Mouse (Mus musculus) C2C12 (cell line): Measurements from ENCODE around the gene Etv6. TPM values are rescaled to one million over a fixed set of nuclear protein-coding genes. Genes with fewer than 3 reads are reported as not detected.

Source experiments
- H3K27me3 ChIP-seq: one replicate; pipeline ENCODE4 v1.6.1; 2011; ENCODE audit not compliant: control insufficient read depth, insufficient read depth, insufficient read length
- H3K36me3 ChIP-seq: one replicate; pipeline ENCODE4 v1.6.1; 2011; ENCODE audit not compliant: control insufficient read depth, insufficient read depth
- H3K4me3 ChIP-seq: one replicate; pipeline ENCODE4 v1.5.1; 2011; ENCODE audit warnings: mild to moderate bottlenecking, control low read depth; ENCODE audit not compliant: poor library complexity, insufficient read depth, severe bottlenecking
- H3K79me2 ChIP-seq: one replicate; pipeline ENCODE4 v1.6.1; 2011; ENCODE audit not compliant: control insufficient read depth, insufficient read depth
- H3K79me3 ChIP-seq: one replicate; pipeline ENCODE4 v1.6.1; 2011; ENCODE audit warnings: low read depth, control low read depth
- H3ac ChIP-seq: one replicate; pipeline ENCODE3; 2011; ENCODE audit warnings: low read depth; ENCODE audit not compliant: control insufficient read depth, insufficient read length
- CEBPB ChIP-seq: IDR thresholded peaks from one replicate; pipeline ENCODE4 v1.6.1; 2011; ENCODE audit warnings: low read depth, mild to moderate bottlenecking, control low read depth, moderate library complexity
- CTCF ChIP-seq: IDR thresholded peaks from one replicate; pipeline ENCODE4 v1.5.1; 2011; ENCODE audit not compliant: control insufficient read depth, insufficient read depth, insufficient read length
- FOSL1 ChIP-seq: IDR thresholded peaks from one replicate; pipeline ENCODE4 v1.8.0; 2011; ENCODE audit warnings: mild to moderate bottlenecking, low read length; ENCODE audit not compliant: poor library complexity, insufficient read depth, severe bottlenecking
- MAX ChIP-seq: IDR thresholded peaks from one replicate; pipeline ENCODE4 v1.6.1; 2011; ENCODE audit warnings: mild to moderate bottlenecking, control low read depth
- MYOD1 ChIP-seq: IDR thresholded peaks from one replicate; pipeline ENCODE4 v1.6.1; 2011; ENCODE audit warnings: low read depth; ENCODE audit not compliant: control insufficient read depth, insufficient read length
- MYOG ChIP-seq: IDR thresholded peaks from one replicate; pipeline ENCODE4 v1.6.1; 2011; ENCODE audit not compliant: control insufficient read depth, insufficient read length; ENCODE audit errors: extremely low read depth
- USF1 ChIP-seq: IDR thresholded peaks from one replicate; pipeline ENCODE4 v1.6.1; 2011; ENCODE audit warnings: low read depth, mild to moderate bottlenecking, control low read depth, moderate library complexity
- polyA plus RNA-seq: library from polyadenylated mRNA; unstranded; fragments of >200 nt; fragmentation: generic; extraction: Trizol; gene quantifications from one replicate; pipeline ENCODE4 v1.2.1, GENCODE M21; 2012; ENCODE audit warnings: missing spikeins

Gene Etv6
- polyA plus RNA-seq, 1 experiment, result 8.5 TPM

GRCm38 (mm10) chr6:134079112-134079511 lies 43.6 kb downstream of the Etv6 start:
- Histone ChIP-seq H3K36me3 (peaks cover 24% of the 10 kb centered on the region), H3K27me3 (no peaks in the 10 kb centered on the region), H3ac (no peak overlapping the region), H3K4me3 (no peak overlapping the region), H3K79me2 (peaks cover 80% of the 10 kb centered on the region), H3K79me3 (peaks cover 25% of the 10 kb centered on the region)
- TF ChIP-seq USF1 (no peak), CEBPB (no peak), MAX (no peak), MYOD1 (no peak), CTCF (no peak), FOSL1 (no peak), MYOG (no peak)

- Histone ChIP-seq H3K79me3 (peaks cover 29% of the 10 kb centered on the region), H3K79me2 (peaks cover 79% of the 10 kb centered on the region), H3K36me3 (peaks cover 20% of the 10 kb centered on the region), H3ac (no peak overlapping the region), H3K4me3 (no peak overlapping the region), H3K27me3 (no peaks in the 10 kb centered on the region)
- no peak for TF ChIP-seq USF1
- TF ChIP-seq MYOG, result no peak
These were observed 44.1 kb downstream of the Etv6 start for GRCm38 (mm10) chr6:134079563-134079962.

- TF ChIP-seq FOSL1, result no peak
- no peak for TF ChIP-seq MYOD1
- TF ChIP-seq CEBPB, result no peak
- TF ChIP-seq MYOG, result no peak
- no peak for TF ChIP-seq CTCF
- no peak for TF ChIP-seq MAX
- no peak for TF ChIP-seq USF1
- no peak overlapping the region for H3ac ChIP-seq
- peaks cover 35% of the 10 kb centered on the region for H3K79me3 ChIP-seq
- H3K27me3 ChIP-seq, result no peaks in the 10 kb centered on the region
- peaks cover 79% of the 10 kb centered on the region for H3K79me2 ChIP-seq
- peaks cover 12% of the 10 kb centered on the region for H3K36me3 ChIP-seq
- H3K4me3 ChIP-seq, result no peak overlapping the region
These were observed 45.4 kb downstream of the Etv6 start for GRCm38 (mm10) chr6:134080946-134081345.

- H3K79me3 ChIP-seq, result peaks cover 39% of the 10 kb centered on the region
- H3ac ChIP-seq, result peak overlapping the region; percentile 40
- H3K79me2 ChIP-seq, result peaks cover 79% of the 10 kb centered on the region
- no peak overlapping the region for H3K4me3 ChIP-seq
- peaks cover 9% of the 10 kb centered on the region for H3K36me3 ChIP-seq
- TF ChIP-seq USF1 (peak; percentile 73), MAX (no peak), MYOG (no peak), MYOD1 (peak; percentile 7), FOSL1 (peak; percentile 40), CTCF (no peak), CEBPB (no peak)
- H3K27me3 ChIP-seq, result no peaks in the 10 kb centered on the region
These were observed 46.9 kb downstream of the Etv6 start for GRCm38 (mm10) chr6:134082229-134082920.

GRCm38 (mm10) chr6:134083428-134083827 lies 47.9 kb downstream of the Etv6 start:
- Histone ChIP-seq H3K79me2 (peaks cover 79% of the 10 kb centered on the region), H3K36me3 (no peaks in the 10 kb centered on the region), H3K79me3 (peaks cover 45% of the 10 kb centered on the region), H3K27me3 (no peaks in the 10 kb centered on the region), H3ac (no peak overlapping the region), H3K4me3 (no peak overlapping the region)
- TF ChIP-seq CEBPB (no peak), MYOG (no peak), USF1 (no peak), MAX (no peak), CTCF (no peak), FOSL1 (no peak), MYOD1 (no peak)

- H3ac ChIP-seq, result no peak overlapping the region
- no peaks in the 10 kb centered on the region for H3K36me3 ChIP-seq
- no peak overlapping the region for H3K4me3 ChIP-seq
- peaks cover 45% of the 10 kb centered on the region for H3K79me3 ChIP-seq
- no peak for TF ChIP-seq CEBPB
- no peak for TF ChIP-seq CTCF
- no peak for TF ChIP-seq MYOD1
- no peak for TF ChIP-seq MAX
- no peak for TF ChIP-seq USF1
- no peak for TF ChIP-seq MYOG
- no peak for TF ChIP-seq FOSL1
- no peaks in the 10 kb centered on the region for H3K27me3 ChIP-seq
- peaks cover 87% of the 10 kb centered on the region for H3K79me2 ChIP-seq
These were observed 50.9 kb downstream of the Etv6 start for GRCm38 (mm10) chr6:134086351-134086750.
